Mouse (Mus musculus) thymus, adult 2 months (tissue): ENCODE results near the gene Ak9.

Experiments
- CTCF ChIP-seq: fragments of 200-500 bp; IDR thresholded peaks from 2 replicates; pipeline ENCODE4 v1.5.1; 2012; ENCODE audit warnings: mild to moderate bottlenecking, control low read depth, low read length, moderate library complexity, borderline replicate concordance; ENCODE audit not compliant: control insufficient read depth, poor library complexity, insufficient read depth; ENCODE audit errors: extremely low read depth
- POLR2A ChIP-seq: fragments of 200-500 bp; IDR thresholded peaks from 2 replicates; pipeline ENCODE4 v1.6.1; 2012; ENCODE audit warnings: mild to moderate bottlenecking, low read length, control low read depth, moderate library complexity; ENCODE audit not compliant: control insufficient read depth, poor library complexity, insufficient read depth; ENCODE audit errors: extremely low read depth

DNA sequence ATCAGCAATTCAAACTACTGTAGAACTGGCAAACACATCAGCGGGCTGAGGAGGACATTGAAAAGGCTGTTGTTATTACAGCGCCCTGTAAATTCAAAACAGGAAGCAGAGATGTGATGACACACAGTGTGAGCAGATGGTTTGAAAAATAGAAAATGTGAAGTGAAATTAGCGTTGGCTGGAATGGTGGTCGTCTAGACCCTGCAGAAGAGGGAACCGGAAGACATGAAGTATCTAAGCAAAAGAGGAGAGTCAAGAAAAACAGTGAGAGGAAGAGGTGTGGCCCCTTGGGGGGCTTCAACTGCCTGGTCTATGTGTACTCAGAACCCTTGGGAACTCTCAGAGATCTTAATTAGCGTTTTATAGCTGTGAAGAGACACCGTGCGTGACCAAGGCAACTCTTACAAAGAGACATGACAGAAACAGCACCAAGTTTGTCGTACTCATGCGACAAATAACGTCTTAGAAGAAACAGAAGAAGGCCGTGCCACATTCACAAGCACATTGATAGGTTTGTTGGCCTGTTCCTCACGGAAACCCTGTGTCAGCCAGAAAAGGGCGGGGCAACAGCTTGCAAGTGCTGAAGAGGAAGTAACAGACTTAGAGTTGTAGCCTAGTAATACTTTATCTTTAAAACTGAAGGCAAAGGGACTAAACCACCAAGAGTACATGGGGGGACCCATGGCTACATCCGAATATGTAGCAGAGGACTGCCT is 81.9 kb downstream of the Ak9 start:
- TF ChIP-seq CTCF, result no peak
- TF ChIP-seq POLR2A, result no peak
